Mouse (Mus musculus) intestine, embryonic 15.5 days (tissue): ENCODE data around the gene Gm45753. TPM values are rescaled to one million over a fixed set of nuclear protein-coding genes. Genes with fewer than 3 reads are reported as not detected.
"Not testable (repeated sequence)": the region's sequence is repeated elsewhere in the genome, so short reads cannot be mapped to it uniquely, and the experiment has no call there.

Source experiments
- ATAC-seq: fragments of 200-750 bp; cut with Nextera tagmentation; 2 replicates; pipeline ENCODE4 v1.8.0; 2017; ENCODE audit warnings: moderate TSS enrichment, moderate library complexity
- H3K27ac ChIP-seq: fragments of 300-500 bp; sonication (generic); 2 replicates; pipeline ENCODE4 v1.5.1; 2015; ENCODE audit warnings: mild to moderate bottlenecking, inconsistent platforms
- H3K27me3 ChIP-seq: fragments of 300-500 bp; sonication (generic); replicated peaks from 2 replicates; pipeline ENCODE4 v1.6.1; 2015; ENCODE audit warnings: inconsistent platforms
- H3K36me3 ChIP-seq: fragments of 300-500 bp; sonication (generic); 2 replicates; pipeline ENCODE4 v1.6.1; 2015; ENCODE audit warnings: inconsistent platforms
- H3K4me1 ChIP-seq: fragments of 300-500 bp; sonication (generic); replicated peaks from 2 replicates; pipeline ENCODE4 v1.6.1; 2015; ENCODE audit warnings: inconsistent platforms
- H3K4me2 ChIP-seq: fragments of 300-500 bp; sonication (generic); replicated peaks from 2 replicates; pipeline ENCODE4 v1.6.1; 2015; ENCODE audit warnings: mild to moderate bottlenecking, inconsistent platforms
- H3K4me3 ChIP-seq: fragments of 300-500 bp; sonication (generic); replicated peaks from 2 replicates; pipeline ENCODE4 v1.5.1; 2015; ENCODE audit warnings: inconsistent platforms
- H3K9ac ChIP-seq: fragments of 300-500 bp; sonication (generic); 2 replicates; pipeline ENCODE4 v1.6.1; 2015; ENCODE audit warnings: inconsistent platforms
- H3K9me3 ChIP-seq: fragments of 300-500 bp; sonication (generic); 2 replicates; pipeline ENCODE4 v1.6.1; 2016; ENCODE audit warnings: inconsistent platforms
- WGBS: fragments of 180-500 bp; shearing (Covaris S2); methylation state at CpG from one replicate; pipeline ENCODE4 v1.1.7; 2015; 5-methylcytosine and 5-hydroxymethylcytosine counted together
- polyA plus RNA-seq: library from polyadenylated mRNA; unstranded; fragments of >200 nt; fragmentation: Nextera tagmentation; extraction: Ambion mirVana; gene quantifications from 2 replicates; pipeline ENCODE4 v1.2.1, GENCODE M21; 2015

Gm45753 gene
- 0.18 and 0.39 TPM in 2 replicates for polyA plus RNA-seq

DNA sequence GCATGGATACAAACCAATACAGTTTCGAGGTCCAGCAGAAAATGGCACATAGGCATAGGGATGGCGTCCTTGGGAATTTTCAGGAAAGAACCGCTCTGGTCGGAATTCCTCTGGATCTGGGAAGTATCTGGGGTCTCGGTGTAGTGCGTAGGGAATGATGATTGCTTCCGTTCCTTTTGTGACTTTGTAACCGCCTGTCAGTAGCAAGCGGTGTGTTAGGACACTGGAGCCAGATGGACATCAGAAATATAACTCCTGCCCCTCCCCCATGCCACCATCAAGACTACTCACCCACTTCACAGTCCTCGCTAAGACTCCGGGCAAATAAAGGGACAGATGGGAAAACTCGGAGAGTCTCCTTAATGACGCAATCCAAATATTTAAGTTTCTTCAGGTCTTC is at the start of gene Gm45753:
Gm45753 (minus strand) TSS at position 101 of the 400 bp plus-strand sequence.
- Histone ChIP-seq H3K9me3 (no peaks in the 10 kb centered on the region), H3K27me3 (no peaks in the 10 kb centered on the region), H3K27ac (no peak within 1 kb of the TSS), H3K4me3 (no peak within 1 kb of the TSS), H3K4me2 (no peak within 1 kb of the TSS), H3K9ac (no peak within 1 kb of the TSS), H3K36me3 (no peaks in the 10 kb centered on the region), H3K4me1 (no peaks in the 10 kb centered on the region)
- 85% methylated on average over 13 of the region's 13 CpGs for WGBS
- ATAC-seq = no peak

DNA sequence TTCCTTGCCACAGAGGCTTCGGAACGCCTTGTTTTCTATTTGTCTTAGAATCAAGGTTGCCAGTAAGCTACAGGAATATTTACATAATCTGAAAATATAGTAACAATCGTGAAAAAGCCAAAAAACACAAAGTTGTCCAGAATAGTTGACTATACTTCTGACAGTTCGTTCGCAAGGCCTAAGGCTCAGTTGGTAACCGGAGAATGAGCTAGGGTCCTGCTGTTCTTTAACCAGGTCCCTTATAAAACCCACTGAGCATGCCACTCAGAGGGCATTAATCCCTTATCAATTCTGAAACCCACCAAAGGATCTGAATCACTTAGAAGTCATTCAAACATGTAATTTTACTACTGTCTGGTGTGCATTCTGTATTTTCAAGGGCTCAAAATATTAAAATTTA is 47.5 kb upstream of the Gm45753 start:
- ATAC-seq = no peak
- Histone ChIP-seq H3K9ac (no peak overlapping the region), H3K9me3 (no peaks in the 10 kb centered on the region), H3K4me3 (no peak overlapping the region), H3K4me1 (no peaks in the 10 kb centered on the region), H3K27me3 (no peaks in the 10 kb centered on the region), H3K27ac (no peak overlapping the region), H3K36me3 (no peaks in the 10 kb centered on the region), H3K4me2 (no peak overlapping the region)
- 72% methylated on average over 6 of the region's 6 CpGs for WGBS

DNA sequence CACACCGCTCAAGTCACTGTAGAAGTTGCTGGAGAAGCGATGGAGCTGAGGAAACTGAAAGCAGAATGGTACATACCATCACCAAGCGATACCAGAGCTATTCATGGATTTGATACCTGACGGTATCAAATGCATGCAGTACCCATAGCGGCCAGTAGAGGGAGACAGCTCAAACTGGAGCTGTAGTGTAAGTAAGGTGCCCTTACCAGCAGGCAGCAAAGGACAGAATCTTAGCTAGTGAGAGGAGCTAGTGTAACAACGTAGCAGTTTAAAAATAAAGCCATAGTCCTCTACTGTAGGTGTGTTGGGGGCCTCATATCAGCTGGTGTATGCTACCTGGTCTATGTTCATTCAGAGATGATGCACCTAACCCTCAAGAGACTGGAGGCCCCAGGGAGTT is 36.8 kb upstream of the Gm45753 start:
- 17% methylated on average over 6 of the region's 6 CpGs for WGBS
- no peak overlapping the region for H3K4me2 ChIP-seq
- H3K27me3 ChIP-seq = no peaks in the 10 kb centered on the region
- no peak overlapping the region for H3K9ac ChIP-seq
- no peaks in the 10 kb centered on the region for H3K4me1 ChIP-seq
- H3K27ac ChIP-seq = no peak overlapping the region
- no peaks in the 10 kb centered on the region for H3K9me3 ChIP-seq
- H3K4me3 ChIP-seq = no peak overlapping the region
- H3K36me3 ChIP-seq = no peaks in the 10 kb centered on the region
- peak; percentile 46; the same call in 1 of the 2 replicates for ATAC-seq

DNA sequence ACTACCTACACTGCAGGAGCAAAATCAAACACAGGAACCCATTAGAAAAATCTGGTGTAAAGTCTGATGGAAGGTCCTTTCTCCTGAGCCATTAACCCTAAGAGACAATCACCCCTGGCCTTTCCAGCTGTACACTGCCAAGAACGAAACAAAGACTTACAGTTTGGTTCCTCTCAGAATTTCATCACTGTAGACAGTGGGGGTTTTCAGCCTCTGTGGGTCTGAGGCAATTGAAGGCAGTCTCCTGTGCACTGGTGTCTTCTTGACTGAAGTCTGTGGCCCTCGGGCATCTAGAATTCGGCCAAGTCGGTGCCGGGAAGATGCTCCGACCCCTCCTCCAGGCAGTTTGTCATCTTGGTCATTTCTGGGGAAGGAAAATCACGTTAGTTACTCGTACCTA is 36.0 kb upstream of the Gm45753 start:
- WGBS = 91% methylated on average over 8 of the region's 8 CpGs
- ATAC-seq = no peak
- H3K4me2 ChIP-seq = no peak overlapping the region

DNA sequence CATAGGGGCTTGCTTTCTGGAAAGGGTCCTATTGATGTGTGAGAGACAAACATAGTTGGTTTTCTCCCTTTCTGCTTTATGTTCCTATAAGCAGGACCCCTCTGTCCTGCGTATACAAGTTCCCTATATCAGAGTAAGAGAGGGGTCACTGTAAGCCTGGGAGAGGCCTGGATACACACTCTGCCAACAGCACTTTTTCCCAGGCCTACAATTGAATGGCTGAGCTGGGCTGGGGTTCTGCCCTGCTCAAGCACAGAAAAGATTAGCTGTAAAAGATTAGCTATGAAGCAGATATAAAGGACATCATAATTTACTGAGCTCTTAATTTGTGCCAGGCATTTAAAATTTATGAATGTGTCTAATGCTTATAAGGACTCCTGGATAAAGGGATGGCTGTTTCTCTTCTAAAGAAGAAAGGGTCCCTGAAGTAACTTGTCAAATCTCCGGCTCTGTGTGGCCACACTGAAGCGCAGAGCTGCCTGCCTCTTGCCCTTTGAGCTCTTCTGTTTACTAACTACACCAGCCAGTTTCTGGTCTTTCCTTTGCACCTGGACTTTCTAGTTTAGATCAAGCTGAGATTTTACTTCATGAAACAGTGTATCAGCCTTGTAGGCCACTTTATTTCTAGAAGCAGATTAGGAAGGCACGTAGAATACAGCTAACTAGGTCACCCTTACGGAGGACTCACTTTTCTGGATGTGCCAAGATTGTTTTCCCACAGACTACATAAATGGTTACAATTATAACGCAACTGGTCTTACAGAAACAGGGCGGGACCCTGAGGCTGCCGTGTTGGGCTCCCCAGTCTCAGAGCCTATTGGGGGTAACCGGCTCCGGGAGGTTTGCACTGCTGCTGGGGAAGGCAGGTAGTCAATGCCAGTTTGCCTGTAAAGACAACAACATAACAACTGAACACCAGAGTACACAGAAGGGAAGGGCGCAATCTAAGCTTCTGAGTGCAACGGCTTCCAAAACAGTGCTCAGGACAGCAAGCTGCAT is 33.7 kb upstream of the Gm45753 start:
- Histone ChIP-seq H3K27ac (no peak overlapping the region), H3K4me2 (no peak overlapping the region), H3K9me3 (no peaks in the 10 kb centered on the region), H3K36me3 (no peaks in the 10 kb centered on the region), H3K27me3 (no peaks in the 10 kb centered on the region), H3K4me3 (no peak overlapping the region), H3K9ac (no peak overlapping the region), H3K4me1 (no peaks in the 10 kb centered on the region)
- 69% methylated on average over 12 of the region's 12 CpGs for WGBS
- peak; percentile 87 for ATAC-seq

More for the DNA sequence above, 36.0 kb upstream of the Gm45753 start:
- Histone ChIP-seq H3K4me3 (no peak overlapping the region), H3K27me3 (no peaks in the 10 kb centered on the region), H3K4me1 (no peaks in the 10 kb centered on the region), H3K36me3 (no peaks in the 10 kb centered on the region), H3K9me3 (no peaks in the 10 kb centered on the region), H3K27ac (no peak overlapping the region), H3K9ac (no peak overlapping the region)

DNA sequence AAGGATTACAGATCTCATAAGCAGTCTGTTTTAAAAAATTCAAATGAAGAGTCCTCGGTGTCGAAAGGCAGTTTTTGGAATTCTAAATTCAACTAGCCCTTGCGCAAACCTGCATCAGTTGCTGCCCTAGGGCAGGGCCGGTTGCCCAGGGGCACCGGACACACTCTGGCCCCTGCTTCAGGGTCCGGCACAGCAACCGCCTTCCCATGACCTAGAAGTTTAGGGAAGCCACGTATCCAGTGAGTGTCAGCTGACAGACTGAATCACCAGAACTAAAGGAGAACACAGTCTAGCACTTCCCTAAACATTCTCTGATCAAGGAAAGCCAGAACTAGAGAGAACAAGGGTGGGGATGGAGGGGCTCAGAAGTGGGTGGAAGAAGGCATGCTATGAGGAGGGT is 25.2 kb upstream of the Gm45753 start:
- ATAC-seq = peak; percentile 71

DNA sequence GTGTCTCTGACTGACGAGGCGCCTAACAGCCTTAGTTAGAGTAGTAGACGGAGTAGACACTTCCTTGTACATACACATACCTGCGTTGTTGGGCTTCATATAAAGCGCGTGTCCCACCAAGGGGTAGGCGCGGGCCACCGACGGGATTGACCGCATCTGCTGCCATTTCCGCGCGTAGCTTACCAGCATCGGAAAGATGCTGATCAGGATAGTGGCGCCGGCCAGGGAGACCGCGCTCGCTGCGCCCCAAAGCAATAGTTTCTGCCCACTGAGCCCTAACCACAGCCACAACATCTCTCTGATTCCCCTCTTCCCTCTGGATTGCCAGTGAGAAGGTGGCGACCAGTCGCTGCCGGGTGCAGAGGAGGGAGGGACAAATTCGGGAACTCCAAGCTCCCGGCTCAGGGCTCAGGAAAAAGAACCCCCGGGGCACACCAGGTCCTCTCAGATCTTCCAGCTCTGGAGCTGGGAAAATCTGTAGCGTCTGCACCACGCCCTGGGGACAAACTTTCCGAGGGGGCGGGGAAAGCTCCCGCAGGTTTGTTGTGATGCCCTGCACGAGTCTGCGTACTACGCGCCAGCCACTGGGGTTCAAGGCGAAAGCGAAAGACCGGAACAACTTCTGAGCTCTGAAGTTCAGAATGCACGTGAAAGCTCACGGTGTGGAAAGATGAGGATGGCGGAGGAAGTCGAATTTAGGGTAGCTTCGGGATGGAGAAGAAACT is 24.6 kb upstream of the Gm45753 start, which contains the start of gene Cyp4v3:
Cyp4v3 (minus strand) TSS at position 532 of the 725 bp plus-strand sequence.
- ATAC-seq = peak; percentile 93

More for the DNA sequence above, 25.2 kb upstream of the Gm45753 start:
- H3K4me1 ChIP-seq = no peaks in the 10 kb centered on the region
- H3K9ac ChIP-seq = peak overlapping the region; percentile 49
- H3K27me3 ChIP-seq = no peaks in the 10 kb centered on the region
- H3K27ac ChIP-seq = no peak overlapping the region
- no peaks in the 10 kb centered on the region for H3K36me3 ChIP-seq
- WGBS = 10% methylated on average over 8 of the region's 8 CpGs
- H3K4me3 ChIP-seq = peak overlapping the region; percentile 58
- H3K9me3 ChIP-seq = no peaks in the 10 kb centered on the region
- peak overlapping the region; percentile 93 for H3K4me2 ChIP-seq

DNA sequence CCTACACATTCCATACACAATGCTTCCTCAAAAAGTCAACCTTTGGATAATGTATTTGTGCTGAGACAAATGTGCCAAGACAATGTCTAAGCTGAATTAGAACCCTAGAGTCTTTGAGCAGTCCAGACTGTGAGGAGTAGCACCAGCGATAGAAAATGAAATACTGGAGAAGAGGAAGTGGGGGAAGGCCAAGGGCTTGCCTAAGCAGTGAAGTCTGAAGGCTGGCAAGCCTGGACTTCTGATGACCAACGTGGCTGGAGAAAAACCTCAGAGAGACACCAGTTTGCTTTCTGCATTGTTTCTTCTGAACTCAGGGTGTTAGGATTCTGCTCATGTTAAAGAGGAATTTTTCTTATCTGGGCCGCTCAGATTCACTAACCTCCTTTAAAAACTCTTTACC is 22.6 kb upstream of the Gm45753 start:
- H3K36me3 ChIP-seq = no peaks in the 10 kb centered on the region
- no peaks in the 10 kb centered on the region for H3K9me3 ChIP-seq
- 77% methylated on average over 3 of the region's 3 CpGs for WGBS
- H3K27me3 ChIP-seq = no peaks in the 10 kb centered on the region
- ATAC-seq = no peak
- H3K27ac ChIP-seq = no peak overlapping the region
- no peak overlapping the region for H3K4me3 ChIP-seq
- H3K9ac ChIP-seq = no peak overlapping the region
- H3K4me2 ChIP-seq = no peak overlapping the region
- H3K4me1 ChIP-seq = no peaks in the 10 kb centered on the region

More for the DNA sequence above, 24.6 kb upstream of the Gm45753 start, which contains the start of gene Cyp4v3:
- 1% methylated on average over 42 of the region's 44 CpGs for WGBS
- Histone ChIP-seq H3K27me3 (no peaks in the 10 kb centered on the region), H3K36me3 (no peaks in the 10 kb centered on the region), H3K4me3 (peak within 1 kb of the TSS; percentile 58), H3K4me1 (no peaks in the 10 kb centered on the region), H3K9me3 (no peaks in the 10 kb centered on the region), H3K9ac (peak within 1 kb of the TSS; percentile 49), H3K27ac (no peak within 1 kb of the TSS), H3K4me2 (peak within 1 kb of the TSS; percentile 93)

DNA sequence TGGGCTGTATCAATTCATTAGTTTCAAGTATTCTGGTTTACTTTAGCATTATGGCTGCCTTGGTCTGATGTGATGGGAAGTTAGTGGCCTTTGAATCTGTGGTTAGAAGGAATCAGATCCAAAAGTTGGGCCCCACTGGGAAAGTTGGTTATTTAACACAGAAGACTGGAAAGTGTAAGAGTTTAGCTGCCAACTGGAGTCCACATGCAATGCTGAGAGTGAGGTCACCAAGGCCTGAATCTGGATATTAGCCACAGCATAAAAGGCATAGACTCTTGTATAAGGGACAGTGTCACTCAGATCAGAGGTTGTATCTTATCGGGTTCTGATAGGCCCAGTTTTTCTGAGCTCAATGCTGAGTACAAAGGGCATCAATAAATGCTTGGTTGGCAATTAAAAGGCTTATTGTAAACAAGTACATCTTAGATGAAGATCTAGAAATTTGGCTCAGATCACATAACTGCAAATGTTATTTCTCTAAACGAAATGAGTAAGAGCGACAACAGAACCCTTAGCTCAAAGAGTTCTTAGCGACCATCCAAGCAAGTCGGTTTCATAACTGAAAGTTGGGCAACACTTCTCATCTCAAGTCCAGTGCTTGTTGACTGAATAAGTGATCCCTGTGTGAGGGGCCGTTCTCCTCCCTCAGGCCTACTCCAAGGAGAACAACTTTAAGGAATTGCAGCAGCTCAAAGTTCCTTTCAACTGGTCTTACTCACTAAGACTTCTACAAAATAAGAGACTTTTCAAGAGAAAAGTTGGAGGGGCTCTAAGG is 21.1 kb upstream of the Gm45753 start:
- Histone ChIP-seq H3K4me3 (no peak overlapping the region), H3K27ac (no peak overlapping the region), H3K36me3 (no peaks in the 10 kb centered on the region), H3K27me3 (no peaks in the 10 kb centered on the region), H3K9ac (no peak overlapping the region), H3K4me2 (no peak overlapping the region), H3K4me1 (no peaks in the 10 kb centered on the region), H3K9me3 (no peaks in the 10 kb centered on the region)
- no peak for ATAC-seq
- 90% methylated on average over 6 of the region's 6 CpGs for WGBS

DNA sequence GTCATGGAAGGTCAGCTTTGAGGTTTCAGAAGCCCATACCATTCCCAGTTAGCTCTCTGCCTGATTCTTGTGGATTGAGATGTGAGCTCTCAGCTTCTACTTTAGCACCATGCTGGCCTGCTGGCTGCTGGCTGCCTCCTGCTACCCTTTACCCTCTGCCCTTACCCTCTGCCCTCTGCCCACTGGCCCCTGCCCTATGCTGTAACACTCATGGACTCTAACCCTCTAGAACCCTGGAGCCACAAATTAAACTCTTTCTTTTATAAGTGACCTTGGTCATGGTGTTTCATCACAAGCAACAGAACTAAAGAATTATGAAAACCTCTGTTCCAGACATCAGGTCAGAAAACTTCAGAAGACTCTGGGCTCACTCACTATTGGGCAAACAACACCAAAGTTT is 18.8 kb upstream of the Gm45753 start:
- not testable (repeated sequence) for H3K9ac ChIP-seq, H3K4me1 ChIP-seq, H3K9me3 ChIP-seq, H3K27me3 ChIP-seq, H3K4me2 ChIP-seq, H3K27ac ChIP-seq, ATAC-seq, H3K4me3 ChIP-seq, H3K36me3 ChIP-seq

DNA sequence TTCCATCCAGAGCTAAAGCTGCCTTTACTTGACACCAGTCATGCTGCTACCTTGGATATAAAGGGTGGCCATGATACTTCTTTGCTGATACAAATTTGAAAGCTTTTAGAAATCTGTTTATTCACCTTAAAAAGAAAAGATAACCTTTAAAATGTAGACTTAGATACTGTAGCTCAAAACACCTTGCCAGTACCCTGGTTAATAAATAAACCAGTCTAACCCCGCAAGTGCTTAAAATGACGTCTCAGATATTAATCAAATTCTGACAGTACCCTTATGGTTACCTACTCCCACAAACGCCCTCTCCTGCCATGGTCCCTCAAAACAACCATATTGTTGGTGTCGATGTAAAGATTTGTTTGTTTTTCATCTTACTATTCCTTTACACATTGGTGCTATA is 15.9 kb upstream of the Gm45753 start:
- H3K4me3 ChIP-seq = no peak overlapping the region
- 63% methylated on average over 4 of the region's 4 CpGs for WGBS
- no peak for ATAC-seq
- no peaks in the 10 kb centered on the region for H3K27me3 ChIP-seq
- H3K4me1 ChIP-seq = no peaks in the 10 kb centered on the region
- H3K4me2 ChIP-seq = no peak overlapping the region
- H3K27ac ChIP-seq = no peak overlapping the region
- H3K36me3 ChIP-seq = no peaks in the 10 kb centered on the region
- no peak overlapping the region for H3K9ac ChIP-seq
- H3K9me3 ChIP-seq = no peaks in the 10 kb centered on the region

DNA sequence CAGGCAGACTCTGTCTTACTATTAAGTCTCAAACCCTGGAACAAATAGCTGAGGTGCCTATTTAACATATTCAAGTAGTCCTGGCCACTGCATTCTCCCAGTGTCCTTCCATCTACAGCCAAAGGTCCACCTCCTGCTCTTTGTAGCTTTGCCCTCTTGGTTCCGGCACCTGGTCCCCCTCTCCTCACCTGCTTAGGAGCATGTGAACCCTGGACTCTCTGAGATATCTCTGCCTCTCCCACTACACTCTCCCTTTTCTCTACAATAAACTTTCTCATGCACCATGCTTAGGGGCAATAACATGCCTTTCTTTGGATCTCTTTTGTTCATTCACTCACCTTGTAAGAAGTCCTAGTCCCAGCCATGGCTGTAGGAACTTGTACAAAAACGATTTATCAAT is 13.1 kb upstream of the Gm45753 start:
- Histone ChIP-seq H3K27ac (no peak overlapping the region), H3K4me2 (no peak overlapping the region), H3K27me3 (no peaks in the 10 kb centered on the region), H3K9me3 (no peaks in the 10 kb centered on the region), H3K4me1 (no peaks in the 10 kb centered on the region), H3K36me3 (no peaks in the 10 kb centered on the region), H3K9ac (no peak overlapping the region), H3K4me3 (no peak overlapping the region)
- ATAC-seq = peak; percentile 81
- 66% methylated on average over 2 of the region's 2 CpGs for WGBS
